Mouse (Mus musculus): ENCODE data around the gene Ttc39d. TPM values are rescaled to one million over a fixed set of nuclear protein-coding genes. Genes with fewer than 3 reads are reported as not detected.

Ttc39d gene
- 0.10 TPM for polyA plus RNA-seq (2017; shearing (Covaris generic))

DNA sequence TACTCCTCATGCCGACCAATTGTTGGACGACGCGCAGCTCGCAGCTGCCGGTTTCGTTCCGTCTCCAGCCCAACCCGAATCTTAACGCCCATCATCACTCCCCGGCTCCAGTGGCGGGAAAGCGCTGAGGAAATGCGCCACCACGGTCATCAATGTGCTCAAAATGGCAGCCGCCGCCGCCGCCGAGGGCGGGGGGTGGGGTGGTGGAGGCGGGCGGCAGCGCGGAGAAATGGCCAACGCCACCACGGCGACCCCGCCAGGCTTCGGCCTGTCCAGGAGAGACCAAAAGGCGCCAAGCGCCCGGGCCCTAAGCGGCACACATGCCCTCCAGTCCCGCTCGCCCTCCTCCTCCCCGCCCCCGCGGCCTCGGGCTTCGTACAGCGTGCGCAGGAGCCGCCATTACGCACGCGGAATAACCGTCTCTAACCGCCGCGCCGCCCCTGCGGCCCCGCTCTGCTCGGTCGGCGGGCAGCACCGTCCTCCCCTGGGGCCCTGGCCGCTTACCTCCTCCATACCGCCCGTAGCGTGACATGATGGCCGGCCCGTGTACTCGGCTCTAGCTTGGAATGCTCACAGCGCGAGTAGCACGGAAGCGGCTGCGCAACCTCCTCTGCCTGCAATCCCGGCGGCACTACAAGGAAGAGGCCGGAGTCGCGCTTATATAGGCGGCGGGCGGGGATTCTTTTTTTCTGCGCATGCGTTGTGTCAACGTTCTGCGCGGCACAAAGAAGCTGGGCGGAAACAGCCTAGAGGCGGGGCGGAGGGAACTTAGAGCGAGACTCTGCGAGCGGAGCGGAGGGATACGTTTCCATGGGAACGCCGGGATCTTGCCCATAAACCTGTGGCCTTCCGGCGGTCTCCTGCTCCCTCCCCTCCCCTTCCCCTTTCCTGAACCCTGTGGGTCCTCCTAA is at the start of gene Ttc39d, which contains the start of gene Srsf7:
Gene Ttc39d (plus strand): TSS at position 790 of the 911 bp plus-strand sequence.
Gene Srsf7 (minus strand): TSS at position 637 of the 911 bp plus-strand sequence.

DNA sequence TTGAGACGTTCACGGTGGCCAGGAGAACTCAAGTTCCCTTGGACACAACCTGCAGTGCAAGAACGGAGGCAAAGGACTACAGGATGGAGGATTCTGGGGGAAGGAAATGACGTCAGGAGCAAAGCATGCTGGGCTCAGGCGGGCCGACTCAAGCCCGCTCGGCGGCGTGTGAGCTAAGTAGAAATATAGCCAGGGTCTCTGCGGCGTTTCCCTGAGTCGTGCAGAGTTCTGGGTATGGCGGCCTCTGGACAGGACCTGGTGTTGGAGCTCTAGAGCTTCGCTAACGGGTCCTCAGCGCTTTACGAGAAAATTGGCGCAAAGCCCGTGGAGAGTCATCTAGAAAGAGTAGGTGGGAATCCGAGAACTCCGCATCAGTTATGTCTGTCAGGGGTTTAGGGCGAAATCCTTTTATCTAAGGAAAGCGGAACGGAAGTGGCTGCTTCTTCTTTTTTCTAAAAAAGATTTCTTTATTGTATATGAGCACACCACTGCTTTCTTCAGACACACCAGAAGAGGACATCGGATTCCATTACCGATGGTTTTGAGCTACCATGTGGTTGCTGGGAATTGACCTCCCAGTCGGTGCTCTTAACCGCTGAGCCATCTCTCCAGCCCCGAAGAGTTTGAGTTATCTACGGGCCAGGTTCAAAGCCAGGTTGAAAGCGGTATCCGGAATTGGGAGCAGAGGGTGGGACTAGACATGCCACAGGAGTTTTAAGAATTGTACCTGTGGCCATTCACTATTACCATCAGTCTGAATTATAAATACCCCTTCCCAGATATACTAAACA is 17.3 kb downstream of the Ttc39d start, which contains the start of gene Gemin6:
Gene Gemin6 (plus strand): TSS at position 116 of the 791 bp plus-strand sequence.

Other genes starting within 250 kb of the Ttc39d start
- gene Hnrnpll, start 145.1 kb upstream of the Ttc39d start, polyA plus RNA-seq (2017; shearing (Covaris generic)), result 99.6 TPM
- 41.3 TPM for gene Galm, start 80.0 kb upstream of the Ttc39d start, polyA plus RNA-seq (2017; shearing (Covaris generic))
- 465 TPM for gene Srsf7, start 153 bp upstream of the Ttc39d start, polyA plus RNA-seq (2017; shearing (Covaris generic))
- 11.5 TPM for gene Gemin6, start 17.0 kb downstream of the Ttc39d start, polyA plus RNA-seq (2017; shearing (Covaris generic))
- gene Morn2, start 82.7 kb downstream of the Ttc39d start, polyA plus RNA-seq (2017; shearing (Covaris generic)), result 2.5 TPM
- gene Dhx57, start 83.0 kb downstream of the Ttc39d start, polyA plus RNA-seq (2017; shearing (Covaris generic)), result 27.1 TPM
- 3.2 TPM for gene Arhgef33, start 99.9 kb downstream of the Ttc39d start, polyA plus RNA-seq (2017; shearing (Covaris generic))
- not detected for gene Gm10190, start 166.1 kb downstream of the Ttc39d start, polyA plus RNA-seq (2017; shearing (Covaris generic))

Measured in CD4-positive, CD25-positive, alpha-beta regulatory T cell (primary cell).